Mouse (Mus musculus) heart, postnatal 36 days (tissue): ENCODE data around the gene Plekhm2. TPM values are rescaled to one million over a fixed set of nuclear protein-coding genes. Genes with fewer than 3 reads are reported as not detected.

Experiments used
- DNase-seq, 2 experiments: peaks; one replicate each; pipeline ENCODE4 v3.0.0; 2021 to 2022
- intact Hi-C: fragments of 180-260 bp; cut with DNase I; formaldehyde crosslinking; loops from one replicate; pipeline ENCODE4 v1.15.1; 2025
- total RNA-seq, 2 experiments: library from RNA; stranded (reverse); gene quantifications; 2 replicates each; pipeline ENCODE4 v1.2.3; 2021

Gene Plekhm2
- total RNA-seq, 2 experiments from 2014 or later, result 103 to 112 TPM

DNA sequence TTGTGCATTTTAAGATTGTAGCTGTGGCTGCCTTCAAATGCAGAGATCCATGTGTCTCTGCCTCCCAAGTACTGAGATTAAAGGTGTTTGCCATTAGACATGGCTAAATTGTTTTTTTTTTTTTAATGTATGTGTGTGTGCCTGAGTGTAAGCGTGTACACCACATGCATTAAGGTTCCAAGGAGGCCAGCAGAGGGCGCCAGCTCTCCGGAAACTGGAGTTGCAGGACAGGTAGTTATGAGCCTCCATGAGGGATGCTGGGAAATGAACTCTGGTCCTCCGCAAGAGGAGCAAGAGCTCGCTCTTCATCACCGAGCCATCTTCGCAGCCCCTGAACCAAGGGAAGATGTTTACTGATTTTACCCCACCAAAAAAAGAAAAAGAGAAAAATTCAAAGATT is 87.8 kb downstream of the Plekhm2 start:
- intact Hi-C loops, result loop anchor here (2.0 to 5.0 kb wide), 2 partner anchors 95 to 190 kb away; no protein-coding TSS in a partner anchor
- DNase-seq, result no peak

DNA sequence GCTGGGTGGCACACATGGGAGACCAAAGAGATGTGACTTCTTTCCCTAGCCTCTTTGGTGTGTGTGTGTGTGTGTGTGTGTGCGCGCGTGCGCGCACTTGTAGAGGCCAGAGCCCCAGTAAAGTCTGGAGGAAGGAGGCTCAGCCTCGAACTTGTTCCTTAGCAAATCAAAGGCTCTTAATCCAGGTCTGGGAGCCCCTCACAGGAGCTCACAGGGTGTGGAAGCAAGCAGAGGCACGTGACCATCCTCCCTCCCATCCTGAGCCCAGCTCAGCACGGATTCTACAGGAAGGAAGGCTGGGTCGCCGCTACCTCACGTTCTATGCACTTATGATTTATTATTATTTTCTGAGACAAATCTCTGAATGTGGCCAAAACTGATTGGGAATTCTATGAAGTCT is 88.3 kb downstream of the Plekhm2 start:
- DNase-seq, result no peak
- intact Hi-C loops, result loop anchor here (2.0 to 5.0 kb wide), 2 partner anchors 94 to 190 kb away; no protein-coding TSS in a partner anchor

Other genes with a start within 250 kb of the Plekhm2 start
- 1 to 10 TPM in 1 of 2 experiments, under 1 TPM in 1; 0.38 to 1.0 TPM for gene Clcnkb, start 248.9 kb downstream of the Plekhm2 start, total RNA-seq
- gene Hspb7, start 244.1 kb downstream of the Plekhm2 start, total RNA-seq, result 1,000 to 10,000 TPM; 1,173 to 1,191 TPM
- 1 to 10 TPM in 1 of 2 experiments, under 1 TPM in 1; 0.67 to 1.6 TPM for gene Srarp, start 228.8 kb downstream of the Plekhm2 start, total RNA-seq
- 10 to 100 TPM; 21.3 to 24.7 TPM for gene Zbtb17, start 220.2 kb downstream of the Plekhm2 start, total RNA-seq
- gene Spen, start 126.3 kb downstream of the Plekhm2 start, total RNA-seq, result 10 to 100 TPM; 31.1 to 32.4 TPM
- 100 to 1,000 TPM; 231 to 294 TPM for gene Fblim1, start 58.8 kb downstream of the Plekhm2 start, total RNA-seq
- gene Tmem82, start 46.3 kb downstream of the Plekhm2 start, total RNA-seq, result 10 to 100 TPM; 26.1 to 29.2 TPM
- 100 to 1,000 TPM; 160 to 170 TPM for gene Slc25a34, start 41.1 kb downstream of the Plekhm2 start, total RNA-seq
- gene Rsc1a1, start 20.7 kb upstream of the Plekhm2 start, total RNA-seq, result under 1 TPM in 1 of 2 experiments, not detected in 1; 1.00 TPM
- gene Ddi2, start 58.5 kb upstream of the Plekhm2 start, total RNA-seq, result 10 to 100 TPM; 30.7 to 31.0 TPM
- gene Agmat, start 81.8 kb upstream of the Plekhm2 start, total RNA-seq, result under 1 TPM in 1 of 2 experiments, not detected in 1; 0.19 TPM
- gene Dnajc16, start 126.0 kb upstream of the Plekhm2 start, total RNA-seq, result 10 to 100 TPM; 20.3 to 20.5 TPM
- gene Casp9, start 128.7 kb upstream of the Plekhm2 start, total RNA-seq, result 1 to 10 TPM; 9.1 to 9.6 TPM
- gene Cela2a, start 161.3 kb upstream of the Plekhm2 start, total RNA-seq, result not detected
- not detected for gene Ctrc, start 181.5 kb upstream of the Plekhm2 start, total RNA-seq
- 10 to 100 TPM; 20.4 to 21.3 TPM for gene Efhd2, start 210.0 kb upstream of the Plekhm2 start, total RNA-seq